Mouse (Mus musculus) Patski (cell line): Measurements from ENCODE around the gene Smg9. TPM values are rescaled to one million over a fixed set of nuclear protein-coding genes. Genes with fewer than 3 reads are reported as not detected.
A peak's percentile ranks its signal among the peaks of the same experiment; 100 is the strongest.

Source experiments
- ATAC-seq: fragments of 100-300 bp; one replicate; pipeline ENCODE4 v1.8.0; 2021
- CTCF ChIA-PET: fragments of 350-600 bp; sonication (Branson Sonifier 250); formaldehyde crosslinking; loops from one replicate; lab custom pipeline; 2022; ENCODE audit warnings: inconsistent platforms; lab: Charles Lee
- POLR2A ChIA-PET: fragments of 350-600 bp; sonication (Branson Sonifier 250); formaldehyde crosslinking; loops from one replicate; lab custom pipeline; 2022; ENCODE audit warnings: antibody characterized with exemption, inconsistent platforms; lab: Charles Lee
- DNase-seq: peaks from one replicate; pipeline ENCODE4 v3.0.0-alpha.2; 2011; ENCODE audit warnings: low read depth, low spot score
- H3K27me3 ChIP-seq: fragments of 371-371 bp; one replicate; pipeline ENCODE4 v1.5.1; 2021
- CTCF ChIP-seq: fragments of 100-300 bp; IDR thresholded peaks from one replicate; pipeline ENCODE4 v1.5.1; 2021
- in situ Hi-C: fragments of 300-500 bp; cut with MboI; formaldehyde crosslinking; loops from 3 replicates; pipeline ENCODE4 v1.11.1; 2018; ENCODE audit warnings: low pct_unique_long_range_greater_than_20kb, mixed read lengths
- polyA plus RNA-seq: library from polyadenylated mRNA; unstranded; gene quantifications from one replicate; pipeline ENCODE4 v1.2.3, GENCODE M21; 2021

Gene Smg9
- polyA plus RNA-seq, 1 experiment from 2014 or later, result 26.6 TPM

- ATAC-seq (peak; percentile 61), DNase-seq (no peak)
- in situ Hi-C loops, result no loop called here
- TF ChIP-seq CTCF, result no peak
- ChIA-PET CTCF (interaction anchor here (1.6 to 2.7 kb wide), 3 partner anchors 8 to 20 kb away, joined by 5 to 9 read pairs (median 6); no protein-coding TSS in a partner anchor), POLR2A (no interaction called here)
- H3K27me3 ChIP-seq, result no peaks in the 10 kb centered on the region
These were observed 22.8 kb downstream of the Smg9 start for GRCm38 (mm10) chr7:24422251-24422650.

DNA sequence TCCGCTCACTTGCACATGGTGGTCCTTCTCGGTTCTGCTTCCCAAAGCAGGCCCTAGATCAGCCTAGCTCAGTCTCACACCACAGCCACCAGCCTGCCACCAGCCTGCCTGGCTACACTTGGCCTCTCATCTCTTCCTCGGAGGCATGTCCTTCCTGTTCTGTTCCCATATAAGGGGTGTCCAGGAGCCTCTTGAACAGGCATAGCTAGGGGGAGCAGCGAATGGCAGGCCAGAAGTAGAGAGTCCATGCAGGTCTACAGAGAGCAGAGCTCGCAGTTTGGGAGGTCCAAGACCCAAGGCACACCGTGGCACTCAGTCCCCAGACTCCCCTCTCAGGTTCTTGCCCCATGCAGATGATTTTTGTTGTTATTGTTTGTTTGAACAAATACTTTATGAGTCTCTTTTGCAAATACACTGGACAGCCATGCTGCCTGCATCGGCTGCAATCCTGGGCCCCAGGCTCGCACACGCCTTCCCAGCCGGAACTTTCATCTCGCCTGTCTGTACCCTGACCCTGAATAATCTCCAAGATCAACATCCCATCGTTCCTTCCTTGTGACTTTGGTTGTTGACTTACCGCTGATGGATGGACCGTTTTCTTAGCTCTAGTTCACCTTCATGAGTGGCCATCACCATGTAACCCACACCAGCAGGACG lies 23.8 kb downstream of the Smg9 start:
- CTCF ChIA-PET, result interaction anchor here (1.0 to 2.7 kb wide), 7 partner anchors 9 to 108 kb away, joined by 3 to 9 read pairs (median 4); no protein-coding TSS in a partner anchor
- H3K27me3 ChIP-seq, result no peaks in the 10 kb centered on the region
- no peak for DNase-seq
- no peak for TF ChIP-seq CTCF
- POLR2A ChIA-PET, result interaction anchor here (0.7 to 1.2 kb wide), 2 partner anchors 18 to 49 kb away, joined by 3 to 4 read pairs; no protein-coding TSS in a partner anchor
- ATAC-seq, result no peak
- in situ Hi-C loops, result no loop called here

DNA sequence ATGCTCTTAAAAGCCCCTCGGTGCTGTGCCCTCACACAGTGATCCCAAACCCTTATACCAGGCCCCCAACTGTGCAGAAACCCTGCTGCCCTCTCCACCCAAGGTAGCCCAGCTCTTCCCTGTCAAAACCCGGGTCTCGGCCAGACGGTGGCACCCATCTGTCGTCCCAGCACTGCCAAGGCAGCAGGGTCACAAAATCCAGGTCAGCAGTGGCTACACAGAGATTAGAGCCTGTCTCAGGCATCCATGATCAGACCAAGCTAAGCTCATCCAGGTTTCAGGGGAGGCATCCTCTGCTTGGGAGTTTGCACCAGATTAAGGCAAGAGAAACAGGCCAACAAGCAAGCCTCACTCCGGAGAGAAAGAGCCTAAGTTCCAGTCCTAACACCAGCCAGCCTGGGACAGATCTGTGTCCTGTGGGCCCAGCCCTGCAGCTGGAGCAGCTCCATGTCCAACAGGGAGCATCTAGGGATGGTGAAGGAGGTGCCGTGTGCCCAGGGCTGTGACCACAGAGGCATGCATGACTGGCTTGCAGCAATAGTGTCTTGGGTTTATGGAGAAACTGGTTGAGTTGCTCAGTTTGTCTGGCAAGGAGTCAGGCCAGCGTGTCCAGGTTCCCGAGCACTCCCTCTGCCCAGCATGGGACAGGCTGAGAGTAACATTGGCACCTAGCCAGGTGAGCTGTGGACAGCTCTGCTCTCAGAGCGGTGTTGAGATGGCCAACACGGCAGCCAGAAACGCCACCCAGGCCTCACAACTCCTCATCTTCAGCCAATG lies 24.7 kb downstream of the Smg9 start:
- ChIA-PET CTCF (interaction anchor here (1.0 to 2.7 kb wide), 8 partner anchors 10 to 107 kb away, joined by 3 to 9 read pairs (median 4); no protein-coding TSS in a partner anchor), POLR2A (interaction anchor here (0.7 to 1.4 kb wide), 4 partner anchors 12 to 48 kb away, joined by 3 to 8 read pairs (median 4); partner anchors contain the start of gene Smg9)
- in situ Hi-C loops, result no loop called here
- DNase-seq, result no peak
- no peak for TF ChIP-seq CTCF
- peak; percentile 70 for ATAC-seq
- H3K27me3 ChIP-seq, result no peaks in the 10 kb centered on the region

DNA sequence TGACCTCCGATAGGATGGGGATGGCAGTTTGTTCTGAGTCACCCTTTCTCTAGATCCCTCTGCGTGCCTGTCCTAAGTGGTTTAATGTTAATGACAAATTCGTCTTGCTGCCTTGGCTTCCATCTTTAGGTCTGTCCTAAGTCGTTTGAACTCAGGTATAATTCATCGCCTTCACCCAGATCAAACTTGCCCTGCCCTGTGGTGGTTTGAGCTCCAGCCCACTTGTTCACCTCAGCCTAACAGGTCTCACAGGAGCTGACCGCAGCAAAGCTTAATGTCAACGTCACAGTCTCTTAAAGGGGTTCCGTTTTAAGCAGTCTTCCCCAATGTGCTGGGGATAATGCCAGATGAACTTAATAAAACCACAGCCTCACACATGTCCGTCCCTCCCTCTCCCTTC lies 26.5 kb downstream of the Smg9 start:
- no peak for TF ChIP-seq CTCF
- in situ Hi-C loops, result no loop called here
- DNase-seq (no peak), ATAC-seq (no peak)
- ChIA-PET CTCF (interaction anchor here (0.7 to 1.5 kb wide), 5 partner anchors 11 to 60 kb away, joined by 3 to 9 read pairs (median 3); no protein-coding TSS in a partner anchor), POLR2A (no interaction called here)
- H3K27me3 ChIP-seq, result no peaks in the 10 kb centered on the region

DNA sequence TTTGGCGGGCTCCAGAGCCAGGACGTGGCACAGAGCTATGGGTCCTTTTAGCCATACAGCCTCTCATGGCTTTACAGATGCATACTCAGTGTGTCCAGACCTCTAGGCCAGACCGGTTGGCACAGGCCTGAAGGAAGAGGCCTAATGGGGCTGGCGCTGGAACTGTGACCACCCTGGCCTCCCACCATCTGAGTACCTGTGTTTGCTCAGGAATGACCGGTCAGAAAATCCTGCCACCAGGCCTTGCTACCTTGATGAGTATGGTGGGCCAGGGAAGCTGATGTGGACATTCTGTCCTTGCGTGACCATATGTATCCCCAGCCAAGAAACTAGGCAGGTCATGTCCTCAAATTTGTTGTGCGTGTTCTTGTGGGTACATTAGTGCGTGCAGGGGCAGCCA lies 27.7 kb downstream of the Smg9 start:
- H3K27me3 ChIP-seq, result no peaks in the 10 kb centered on the region
- ATAC-seq (no peak), DNase-seq (no peak)
- no peak for TF ChIP-seq CTCF
- ChIA-PET CTCF (interaction anchor here (1.2 to 1.4 kb wide), 2 partner anchors 13 to 15 kb away, joined by 3 to 4 read pairs; no protein-coding TSS in a partner anchor), POLR2A (no interaction called here)
- in situ Hi-C loops, result no loop called here

DNA sequence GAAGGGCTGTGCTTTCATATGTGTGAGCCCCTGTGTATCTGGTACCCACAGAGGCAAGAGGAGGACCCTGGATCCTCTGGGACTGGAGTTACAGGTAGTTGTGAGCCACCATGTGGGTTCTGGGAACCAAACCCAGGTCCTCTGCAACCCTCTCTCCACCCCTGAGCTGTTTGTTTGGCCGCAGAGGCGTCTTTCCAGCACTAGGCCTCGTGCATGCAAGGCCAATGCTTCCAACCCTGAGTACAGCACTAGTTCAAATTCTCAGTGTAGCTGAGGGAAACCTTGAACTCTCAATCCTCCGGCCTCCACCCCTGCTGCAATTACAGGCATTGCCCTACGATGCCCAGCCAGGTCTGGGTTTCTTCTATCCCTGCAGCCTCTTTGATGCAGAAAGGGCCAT lies 29.3 kb downstream of the Smg9 start:
- ChIA-PET CTCF (interaction anchor here (1.2 to 1.5 kb wide), 2 partner anchors 13 to 21 kb away, joined by 3 to 7 read pairs; no protein-coding TSS in a partner anchor), POLR2A (no interaction called here)
- no peak for TF ChIP-seq CTCF
- in situ Hi-C loops, result no loop called here
- no peak for DNase-seq
- no peaks in the 10 kb centered on the region for H3K27me3 ChIP-seq
- no peak for ATAC-seq

- ChIA-PET POLR2A (no interaction called here), CTCF (interaction anchor here (1.2 to 1.7 kb wide), 3 partner anchors 12 to 44 kb away, joined by 3 to 7 read pairs (median 7); no protein-coding TSS in a partner anchor)
- TF ChIP-seq CTCF, result no peak
These were observed 30.1 kb downstream of the Smg9 start for GRCm38 (mm10) chr7:24429413-24430112.

DNA sequence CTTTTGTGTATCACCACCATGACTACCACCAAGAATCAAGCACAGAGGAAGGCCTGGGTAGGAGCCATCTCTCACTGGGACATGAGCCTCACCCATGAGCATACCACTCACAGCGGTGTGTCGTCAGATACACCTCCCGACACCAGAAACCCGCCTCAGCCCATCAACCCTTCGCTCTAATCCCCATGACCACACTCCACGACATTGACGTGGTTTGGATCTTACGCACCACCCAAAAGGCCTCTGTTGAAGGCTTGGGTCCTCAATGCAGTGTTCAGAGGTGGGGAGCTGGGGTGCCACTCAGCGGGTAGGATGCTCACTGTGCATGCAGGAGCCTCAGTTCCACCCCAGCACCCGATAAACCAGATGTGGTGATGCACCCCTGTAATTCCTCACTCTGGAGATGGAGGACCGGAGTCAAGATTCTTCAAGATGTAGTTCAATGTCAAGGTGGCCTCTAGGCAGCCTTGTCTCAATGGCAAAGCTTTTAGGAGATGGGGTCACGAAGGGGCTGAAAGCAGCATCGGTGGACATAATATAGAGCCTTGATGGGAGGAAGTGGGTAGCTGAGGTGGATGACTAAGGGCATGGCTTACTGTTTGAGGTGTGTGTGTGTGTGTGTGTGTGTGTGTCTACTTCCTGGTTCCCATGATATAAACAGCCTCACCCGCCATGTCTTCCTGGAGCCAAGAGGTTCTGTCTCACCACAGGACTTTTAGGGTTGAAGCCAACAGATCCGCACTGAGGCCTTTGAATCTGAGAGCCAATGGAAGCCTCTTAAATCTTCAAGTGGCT lies 31.3 kb downstream of the Smg9 start:
- ATAC-seq, result no peak
- DNase-seq, result no peak
- POLR2A ChIA-PET, result no interaction called here
- no peak for TF ChIP-seq CTCF
- CTCF ChIA-PET, result interaction anchor here (1.7 kb wide), 1 partner anchor 43 kb away, joined by 7 read pairs; no protein-coding TSS in a partner anchor
- in situ Hi-C loops, result no loop called here
- no peaks in the 10 kb centered on the region for H3K27me3 ChIP-seq

More at GRCm38 (mm10) chr7:24429413-24430112, 30.1 kb downstream of the Smg9 start:
- DNase-seq (no peak), ATAC-seq (no peak)
- in situ Hi-C loops, result no loop called here
- H3K27me3 ChIP-seq, result no peaks in the 10 kb centered on the region

GRCm38 (mm10) chr7:24431713-24432112 lies 32.3 kb downstream of the Smg9 start:
- DNase-seq (no peak), ATAC-seq (no peak)
- no peak for TF ChIP-seq CTCF
- H3K27me3 ChIP-seq, result no peaks in the 10 kb centered on the region
- CTCF ChIA-PET, result interaction anchor here (1.0 kb wide), 1 partner anchor 10 kb away, joined by 3 read pairs; no protein-coding TSS in a partner anchor
- POLR2A ChIA-PET, result no interaction called here
- in situ Hi-C loops, result no loop called here
